Mouse (Mus musculus): ENCODE measurements around the gene Dennd1a.
A peak's percentile ranks its signal among the peaks of the same experiment; 100 is the strongest.

The Dennd1a gene

GRCm38 (mm10) chr2:37776611-37777411, 510.4 kb downstream of the Dennd1a start:
- peak; percentile 64 for DNase-seq (ENCODE audit: inconsistent ontology term)

DNA sequence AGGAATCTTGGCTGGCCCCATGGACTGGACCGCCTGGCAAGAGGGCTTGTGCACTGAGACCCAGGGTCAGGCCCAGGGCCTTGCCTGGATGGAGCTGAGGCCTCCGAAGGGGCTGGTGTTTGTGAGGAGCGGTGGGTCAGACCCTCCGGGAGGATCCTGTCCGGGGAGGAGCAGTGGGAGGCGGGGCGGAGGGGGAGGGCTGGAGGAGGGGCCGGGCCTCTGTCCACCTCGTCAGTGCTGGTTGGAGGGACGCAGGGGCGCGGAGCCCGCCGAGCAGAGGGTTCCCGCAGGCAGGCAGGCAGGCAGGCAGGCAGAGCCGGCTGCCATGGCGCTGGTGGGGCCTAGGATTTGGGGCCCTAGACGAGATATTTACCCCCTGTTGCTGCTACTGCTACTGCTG, 511.2 kb downstream of the Dennd1a start, which contains the start of gene Crb2:
TSS of gene Crb2 (plus strand) at position 234 of the 400 bp plus-strand sequence.
- DNase-seq (ENCODE audit: inconsistent ontology term) = peak; percentile 77

GRCm38 (mm10) chr2:37774571-37774970, 512.6 kb downstream of the Dennd1a start:
- DNase-seq (ENCODE audit: inconsistent ontology term) = peak; percentile 69

GRCm38 (mm10) chr2:37771618-37772285, 515.4 kb downstream of the Dennd1a start:
- peak; percentile 88 for DNase-seq (ENCODE audit: inconsistent ontology term)

DNA sequence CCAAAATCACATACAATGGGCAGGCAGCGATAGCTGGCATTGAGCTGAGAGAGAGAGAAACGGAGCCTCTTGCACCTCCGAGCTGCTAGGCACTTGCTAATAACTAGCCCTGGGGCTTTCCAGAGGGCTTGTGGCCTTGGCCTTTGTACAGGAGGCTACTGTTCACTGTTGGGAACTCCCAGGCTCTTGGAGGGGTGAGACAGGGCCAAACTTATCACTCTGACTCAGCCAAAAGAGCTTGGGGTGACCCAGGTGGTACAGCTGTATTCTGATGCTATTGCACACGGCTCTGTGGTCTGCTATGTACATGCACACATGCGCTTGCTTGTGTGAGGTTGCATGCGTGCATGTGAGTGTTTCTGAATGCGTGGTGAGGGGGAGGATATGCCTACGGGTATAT, 517.4 kb downstream of the Dennd1a start:
- peak; percentile 69 for DNase-seq (ENCODE audit: inconsistent ontology term)

DNA sequence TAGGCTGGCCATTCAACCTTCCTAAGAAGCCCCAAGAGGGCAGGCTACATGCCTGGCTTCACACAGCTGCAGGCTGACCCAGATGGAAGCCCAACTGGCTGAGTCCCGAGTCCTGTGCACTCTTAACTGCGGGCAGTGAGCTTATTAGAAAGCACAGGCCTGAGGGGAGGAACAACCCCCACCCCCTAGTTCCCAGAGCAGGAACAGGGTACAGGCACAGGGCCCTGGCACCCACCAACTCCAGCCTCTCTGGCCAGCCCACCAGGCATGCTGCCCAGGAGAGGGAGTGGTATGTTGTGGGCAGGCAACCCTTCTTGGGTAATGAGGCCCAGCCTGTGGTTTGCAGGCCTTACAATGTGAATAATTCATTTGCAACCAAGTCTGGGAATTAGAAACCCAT, 518.3 kb downstream of the Dennd1a start:
- DNase-seq (ENCODE audit: inconsistent ontology term) = peak; percentile 97

DNA sequence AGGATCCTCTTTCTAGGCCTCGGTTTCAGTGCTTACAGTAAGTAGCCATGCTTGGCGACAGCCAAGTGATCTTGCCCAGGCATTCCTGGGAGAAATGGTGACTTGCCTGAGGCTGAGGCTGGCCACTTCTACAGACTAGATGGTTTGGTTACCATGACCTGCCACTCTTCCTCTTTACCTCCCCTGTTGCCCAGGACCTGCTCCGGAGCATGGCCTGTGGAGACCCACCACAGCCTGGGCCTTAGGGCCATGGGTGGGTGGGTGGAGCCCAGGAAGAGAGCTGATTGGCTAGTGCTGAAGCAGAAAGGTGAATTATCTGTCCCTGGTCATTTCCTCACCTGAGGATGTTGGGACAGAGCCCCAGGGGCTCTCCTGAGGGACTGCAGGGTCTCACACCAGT, 519.5 kb downstream of the Dennd1a start:
- DNase-seq (ENCODE audit: inconsistent ontology term) = no peak

DNA sequence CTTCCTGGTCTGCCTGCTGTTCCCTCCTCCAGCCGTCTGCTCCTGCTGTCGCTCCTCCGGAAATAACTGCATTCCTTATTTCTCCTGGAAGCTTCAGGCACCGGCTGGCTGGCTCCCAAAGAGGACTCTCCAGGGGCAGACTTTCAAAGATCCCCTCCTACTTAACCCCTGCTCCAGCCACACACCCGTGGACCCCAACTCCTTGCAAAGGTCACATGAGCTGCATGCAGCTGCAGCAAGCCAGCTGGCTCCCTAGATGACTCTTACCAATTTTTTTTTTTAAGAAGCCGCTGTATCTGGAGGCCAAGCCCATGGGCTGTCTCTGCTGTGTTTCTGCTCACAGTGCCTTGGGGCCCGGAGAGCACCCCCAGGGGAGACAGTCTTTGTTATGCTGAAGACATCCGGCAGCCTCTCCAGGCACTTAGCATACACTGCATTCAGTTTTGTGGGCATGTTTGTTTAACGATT, 520.1 kb downstream of the Dennd1a start:
- DNase-seq (ENCODE audit: inconsistent ontology term) = no peak

DNA sequence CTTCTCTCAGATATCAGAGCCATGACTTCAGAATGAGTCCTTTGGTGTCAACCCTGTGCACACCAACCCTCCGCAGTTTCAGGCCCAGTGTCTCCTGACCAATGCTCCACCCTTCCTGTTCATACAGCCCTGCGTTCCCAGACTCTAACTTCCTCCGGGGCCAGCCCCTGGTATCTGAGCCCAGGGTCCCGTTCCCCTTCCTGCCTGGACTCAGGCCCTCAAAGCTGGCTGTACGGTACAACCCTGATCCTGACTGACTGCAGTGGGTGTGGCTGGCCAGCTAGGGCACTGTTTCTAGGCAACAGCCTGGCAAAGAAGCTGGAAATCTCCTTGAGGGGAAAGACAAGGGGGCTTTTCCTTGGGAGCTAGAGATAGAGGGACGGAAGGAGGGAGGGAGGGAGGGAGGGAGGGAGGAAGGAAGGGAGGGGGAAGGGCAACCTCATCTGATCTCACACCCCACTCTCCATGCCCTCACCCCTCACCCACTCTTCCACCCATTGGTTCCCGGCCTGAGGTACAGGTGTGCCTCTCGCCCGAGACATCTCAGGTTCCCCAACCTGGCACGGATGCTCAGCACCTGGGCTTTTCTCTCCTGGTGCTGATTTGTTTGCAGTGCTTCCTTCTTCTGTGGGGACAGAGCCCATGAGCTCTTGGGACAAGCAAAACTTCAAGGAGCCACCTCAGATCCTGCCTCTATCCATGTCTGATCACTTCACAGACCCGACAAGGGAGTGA, 521.0 kb downstream of the Dennd1a start:
- no peak for DNase-seq (ENCODE audit: inconsistent ontology term)

- DNase-seq (ENCODE audit: inconsistent ontology term) = no peak
These were observed 522.1 kb downstream of the Dennd1a start for GRCm38 (mm10) chr2:37765082-37765483.

DNA sequence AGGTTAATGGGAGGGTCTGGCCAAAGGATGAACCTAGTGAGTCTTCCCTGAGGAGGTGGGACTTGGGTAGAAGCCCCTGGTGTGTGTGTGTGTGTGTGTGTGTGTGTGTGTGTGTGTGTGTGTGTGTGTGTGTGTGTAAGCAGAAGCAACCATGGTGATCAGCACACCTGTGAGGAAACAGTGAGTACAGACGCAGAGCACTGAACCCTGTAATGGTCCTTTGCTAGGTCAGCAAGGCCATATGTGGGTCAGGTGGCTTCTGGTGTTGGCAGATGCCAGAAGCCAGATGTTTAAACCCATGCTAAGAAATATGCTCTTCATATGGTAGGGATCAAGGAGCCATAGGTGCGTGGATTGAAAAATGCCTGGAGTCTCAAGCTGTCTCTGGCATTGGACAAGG, 522.7 kb downstream of the Dennd1a start:
- DNase-seq (ENCODE audit: inconsistent ontology term) = no peak

DNA sequence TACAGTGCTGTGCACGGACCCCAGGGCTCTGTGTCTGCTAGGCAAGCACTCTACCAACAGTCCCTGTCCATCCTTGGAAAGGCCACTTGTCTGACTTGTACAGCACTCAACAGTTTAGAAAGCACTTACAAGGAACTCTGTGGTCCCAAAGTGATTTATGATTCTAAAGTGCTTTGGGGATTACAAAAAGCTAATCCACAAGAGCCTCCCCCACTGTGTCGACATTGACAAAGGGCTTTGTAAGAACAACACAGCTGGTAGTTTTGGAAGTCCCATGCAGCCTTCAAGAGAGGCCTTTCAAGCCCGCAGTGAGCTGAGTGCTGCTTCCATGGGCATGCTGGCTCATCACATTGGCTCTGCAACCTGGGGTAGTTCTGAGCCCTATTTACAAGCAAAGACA, 523.6 kb downstream of the Dennd1a start:
- DNase-seq (ENCODE audit: inconsistent ontology term) = no peak

GRCm38 (mm10) chr2:37760633-37761032, 526.6 kb downstream of the Dennd1a start:
- no peak for DNase-seq (ENCODE audit: inconsistent ontology term)

DNA sequence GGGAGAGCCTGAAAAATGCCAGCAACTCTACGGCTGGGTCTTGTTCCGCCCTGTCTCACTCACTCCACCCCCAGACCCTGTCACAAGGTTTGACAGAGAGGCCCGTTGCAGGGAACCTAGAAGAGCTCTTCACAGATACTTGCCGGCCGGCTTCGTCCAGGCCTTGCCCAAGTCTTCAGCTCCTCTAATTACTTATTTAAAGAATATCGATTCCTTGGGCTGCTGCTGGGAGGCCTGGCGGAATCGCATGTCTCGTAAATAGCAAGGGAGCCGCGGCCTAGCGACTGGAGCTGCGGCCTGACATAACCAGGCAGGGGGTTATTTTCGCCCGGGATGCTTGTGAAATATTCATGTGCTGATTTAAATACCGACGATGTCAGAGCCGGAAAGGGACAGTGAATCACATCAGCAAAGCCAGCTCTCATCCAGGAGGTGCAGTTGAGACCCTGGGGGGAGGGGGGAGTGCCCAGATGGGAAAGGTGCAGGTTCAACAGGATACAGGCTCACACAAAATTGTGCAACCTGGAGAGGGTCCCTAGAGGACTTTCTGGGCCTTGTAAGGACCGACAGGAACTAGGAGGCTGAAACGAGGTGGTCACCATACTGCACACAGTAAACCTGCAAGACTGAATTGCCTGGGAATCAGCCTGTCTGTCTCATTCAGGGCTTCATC, 528.7 kb downstream of the Dennd1a start:
- peak; percentile 25 for DNase-seq (ENCODE audit: inconsistent ontology term)

- DNase-seq (ENCODE audit: inconsistent ontology term) = peak; percentile 51
These were observed 529.4 kb downstream of the Dennd1a start for GRCm38 (mm10) chr2:37757784-37758183.

DNA sequence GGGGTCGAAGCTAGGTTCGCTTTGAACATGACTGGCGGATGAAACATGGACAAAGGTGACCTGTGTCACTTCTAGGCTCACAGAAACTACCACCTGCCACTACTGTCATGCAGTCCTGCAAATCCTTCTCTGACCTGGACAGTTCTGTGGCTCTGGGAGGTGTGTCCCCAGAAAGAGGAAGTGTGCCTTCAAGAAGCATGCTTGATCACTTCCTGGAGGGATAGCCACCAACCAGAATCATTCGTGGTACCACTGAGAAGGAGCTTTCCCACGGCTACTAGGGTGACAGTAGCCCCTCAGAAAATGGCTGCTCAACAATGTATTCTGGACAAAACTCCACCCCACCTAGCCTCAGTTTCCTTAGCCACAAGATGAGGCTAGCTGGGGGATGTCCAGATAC, 530.2 kb downstream of the Dennd1a start:
- DNase-seq (ENCODE audit: inconsistent ontology term) = no peak

DNA sequence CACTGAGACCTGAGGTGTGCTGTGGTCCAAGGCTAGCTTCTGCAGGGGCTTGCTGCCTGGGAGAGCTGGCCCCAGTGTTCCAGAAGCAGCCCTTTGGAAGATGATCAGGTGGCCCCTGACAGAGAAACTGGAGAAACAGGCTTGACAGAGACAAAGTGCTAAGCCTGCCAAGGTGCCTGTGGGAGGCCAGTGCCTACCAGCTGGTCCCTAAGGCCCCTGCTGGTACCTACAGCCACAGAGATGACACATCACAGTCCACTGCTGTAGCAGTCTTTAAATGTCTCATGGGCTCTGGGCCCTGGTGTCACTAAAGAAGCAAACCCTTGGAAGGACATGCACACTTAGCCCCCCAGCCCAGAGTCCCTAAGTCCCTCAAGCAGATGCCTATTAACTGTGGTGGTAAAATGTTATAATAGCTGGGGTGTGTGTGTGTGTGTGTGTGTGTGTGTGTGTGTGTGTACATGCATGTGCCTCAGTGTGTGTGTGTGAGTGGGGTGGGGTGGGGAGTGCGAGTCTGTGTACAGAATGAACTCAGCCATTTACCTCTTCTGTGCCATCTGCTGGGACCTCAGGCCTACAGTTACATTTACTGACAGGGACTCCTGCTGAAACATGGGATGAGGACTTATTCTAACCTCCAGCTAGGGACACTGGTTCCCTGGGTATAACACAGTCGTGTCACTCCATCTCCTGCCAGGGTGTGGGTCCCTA, 530.8 kb downstream of the Dennd1a start:
- DNase-seq (ENCODE audit: inconsistent ontology term) = no peak

DNA sequence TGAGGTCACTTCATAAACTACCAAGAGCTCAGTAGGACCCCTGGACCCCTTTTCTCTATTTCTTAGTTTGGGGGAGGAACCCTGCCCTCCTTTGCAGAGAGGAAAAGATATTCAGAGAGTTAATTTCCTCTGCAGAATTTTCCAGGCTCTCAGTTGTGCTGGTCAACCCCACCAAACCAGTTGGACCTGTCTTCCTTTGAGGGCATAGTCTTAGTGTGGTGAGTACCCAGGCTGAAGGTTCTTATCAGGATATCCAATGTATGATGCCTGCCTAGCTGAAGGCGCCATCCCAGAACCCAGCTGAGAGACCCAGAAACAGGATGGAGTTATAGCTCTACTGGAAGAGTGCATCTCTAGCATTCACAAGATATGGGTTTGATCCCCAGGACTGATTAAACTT, 536.1 kb downstream of the Dennd1a start:
- DNase-seq (ENCODE audit: inconsistent ontology term) = no peak

DNA sequence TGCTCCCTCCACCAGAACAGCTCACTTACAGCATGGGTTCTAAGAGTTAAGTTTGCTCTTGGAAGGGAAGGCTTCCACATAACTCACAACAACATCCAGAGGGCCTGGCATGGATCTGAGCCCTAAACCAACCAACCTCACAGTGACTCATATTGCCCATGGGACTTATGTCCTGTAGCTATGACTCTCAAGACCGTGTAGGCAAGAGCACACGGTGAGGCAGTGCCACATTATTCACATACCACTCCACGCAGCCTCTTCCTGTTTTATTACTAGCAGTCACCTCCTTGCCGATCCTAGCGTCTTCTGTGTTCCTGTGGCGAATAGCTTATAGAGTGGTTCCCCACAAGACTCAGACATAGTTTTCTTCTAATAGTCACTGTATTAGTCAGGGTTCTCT, 537.9 kb downstream of the Dennd1a start:
- DNase-seq (ENCODE audit: inconsistent ontology term) = peak; percentile 36
